Mouse (Mus musculus): ENCODE data around the gene Spata2l. TPM values are rescaled to one million over a fixed set of nuclear protein-coding genes. Genes with fewer than 3 reads are reported as not detected.

The Spata2l gene
- 19.5 and 20.9 TPM in 2 replicates for polyA plus RNA-seq (2012; rRNA removed)

DNA sequence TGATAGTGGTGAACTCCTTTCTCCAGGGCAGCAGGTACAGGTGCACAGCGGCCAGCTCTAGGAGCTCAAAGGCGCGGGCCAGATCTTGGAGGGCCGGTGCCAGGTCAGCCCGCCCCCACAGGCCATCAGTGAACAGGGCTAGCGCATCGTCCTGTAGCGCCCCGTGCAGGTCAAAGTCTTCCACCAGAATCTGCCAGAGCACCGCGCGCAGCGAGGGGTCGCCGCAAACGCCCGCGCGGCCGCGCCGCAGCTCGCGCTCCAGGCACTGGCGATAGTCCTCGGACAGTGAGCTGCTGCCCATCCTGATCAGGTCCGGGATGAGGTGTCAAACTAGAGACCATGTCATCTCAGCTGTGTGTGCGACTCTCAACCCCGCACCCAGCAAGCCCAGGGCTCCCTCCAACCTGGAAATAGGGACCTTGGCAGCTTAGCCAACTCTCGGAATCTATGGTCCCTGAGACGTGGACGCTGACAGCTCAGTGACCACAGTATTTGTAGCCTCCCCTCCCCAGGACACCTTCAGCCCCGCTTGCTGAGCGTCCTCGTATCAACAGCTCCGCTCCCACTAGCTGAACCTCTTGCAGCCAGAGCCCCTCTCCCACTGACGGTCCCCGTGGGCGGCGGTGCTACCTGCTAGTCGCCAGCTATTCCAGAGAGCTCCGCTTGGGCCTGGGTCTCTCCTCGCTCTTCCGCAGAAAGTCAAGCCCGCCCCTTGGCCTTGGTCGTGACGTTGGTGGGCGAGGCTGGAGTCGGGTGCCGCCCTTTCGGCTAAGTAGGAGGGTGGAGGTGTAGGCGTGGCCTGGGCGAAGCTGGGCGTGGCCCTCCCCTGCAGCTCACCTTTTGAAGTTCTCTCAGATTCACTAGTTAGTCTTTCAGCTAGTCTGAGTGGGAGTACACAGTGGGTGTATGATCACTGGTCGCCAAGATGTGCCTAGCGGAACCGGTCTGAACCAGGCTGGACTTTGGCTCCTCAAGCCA, at the start of gene Spata2l:
TSS of gene Spata2l (minus strand) at position 714 of the 978 bp plus-strand sequence.

DNA sequence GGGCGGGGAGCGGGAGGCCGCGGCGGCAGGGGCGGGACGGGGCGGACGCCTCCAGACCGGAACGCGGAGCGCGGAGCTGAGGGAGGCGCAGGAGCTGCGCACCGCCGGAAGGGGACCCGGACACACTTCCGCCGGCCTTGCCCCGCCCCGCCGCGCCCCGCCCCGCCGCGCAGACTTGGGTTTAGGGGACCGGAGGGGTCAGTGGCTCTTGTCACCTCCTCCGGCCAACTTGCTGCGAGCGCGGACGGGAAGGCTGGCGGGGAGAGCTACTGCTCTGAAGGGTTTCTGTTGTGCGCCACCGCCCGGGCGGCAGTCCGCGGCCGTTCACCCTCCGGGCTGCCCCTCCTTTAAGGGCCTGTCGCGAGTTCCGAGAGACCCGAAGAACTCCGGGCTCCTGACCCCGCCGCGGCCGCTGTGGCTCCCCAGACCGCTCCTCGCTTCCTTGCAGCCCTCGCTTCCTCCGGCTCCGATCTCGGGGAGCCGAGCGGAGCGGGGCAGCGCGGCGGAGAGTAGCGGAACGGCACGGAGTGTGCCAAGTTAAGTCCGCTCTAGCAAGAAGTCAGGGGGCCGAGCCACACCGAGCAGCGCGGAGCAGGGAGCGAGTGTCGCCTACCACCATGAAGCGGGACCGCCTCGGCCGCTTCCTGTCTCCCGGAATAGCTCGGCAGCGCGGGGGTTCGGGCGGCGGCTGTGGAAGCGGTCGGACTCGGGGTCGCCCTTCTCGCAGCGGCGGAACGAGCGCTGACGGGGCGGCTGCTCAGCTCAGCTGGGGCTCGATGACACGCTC, 18.3 kb upstream of the Spata2l start, which contains the start of the genes Zfp276 and Vps9d1:
TSS of gene Zfp276 (plus strand) at position 97 of the 787 bp plus-strand sequence.
TSS of gene Vps9d1 (minus strand) at position 250 of the 787 bp plus-strand sequence.

DNA sequence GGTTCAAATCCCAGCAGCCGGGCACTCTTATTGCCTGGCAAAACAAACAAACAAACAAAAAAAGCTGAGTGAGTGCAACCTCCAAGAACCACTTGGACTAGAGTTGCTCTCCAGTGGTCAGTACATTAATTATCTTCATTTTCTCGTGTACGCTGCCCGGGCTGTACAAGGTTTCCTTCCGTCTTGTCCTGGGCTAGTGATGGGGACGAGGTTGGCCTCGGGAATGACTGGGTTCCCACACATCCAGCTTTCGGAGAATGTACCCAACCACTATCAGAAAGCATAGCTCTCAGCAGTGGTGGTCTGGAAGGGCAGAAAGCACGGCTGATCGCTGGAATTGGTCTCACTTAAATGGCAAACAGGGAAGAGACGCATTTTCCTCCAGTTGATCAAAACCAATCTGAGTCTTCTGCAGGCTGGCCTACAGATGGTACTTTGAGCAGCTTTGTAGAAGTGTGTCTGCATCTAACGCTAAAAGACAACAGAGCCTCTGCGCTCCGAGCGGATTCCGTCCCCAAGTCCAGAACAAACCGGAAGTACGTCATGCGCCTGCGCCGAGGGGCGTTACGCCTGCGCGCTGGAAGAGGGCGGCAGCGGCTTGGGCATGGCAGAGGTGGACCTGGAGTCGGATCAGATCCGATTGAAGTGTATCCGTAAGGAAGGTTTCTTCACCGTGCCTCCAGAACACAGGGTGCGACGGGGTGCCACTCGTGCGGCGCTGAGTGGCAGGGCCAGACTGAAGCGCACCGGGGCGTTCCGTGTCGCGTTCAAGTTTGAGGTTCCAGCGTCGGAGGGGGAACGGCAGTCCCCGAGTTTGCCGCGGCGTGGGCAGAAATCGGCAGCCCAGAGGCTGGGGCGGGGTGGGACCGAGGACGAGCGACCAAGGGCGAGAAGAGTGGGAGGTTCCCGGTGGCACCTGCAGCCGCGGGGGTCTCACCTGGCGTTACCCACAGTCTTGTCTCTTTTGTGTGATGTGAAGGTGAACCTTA, 11.5 kb downstream of the Spata2l start, which contains the start of gene Cdk10:
TSS of gene Cdk10 (plus strand) at position 565 of the 989 bp plus-strand sequence.

DNA sequence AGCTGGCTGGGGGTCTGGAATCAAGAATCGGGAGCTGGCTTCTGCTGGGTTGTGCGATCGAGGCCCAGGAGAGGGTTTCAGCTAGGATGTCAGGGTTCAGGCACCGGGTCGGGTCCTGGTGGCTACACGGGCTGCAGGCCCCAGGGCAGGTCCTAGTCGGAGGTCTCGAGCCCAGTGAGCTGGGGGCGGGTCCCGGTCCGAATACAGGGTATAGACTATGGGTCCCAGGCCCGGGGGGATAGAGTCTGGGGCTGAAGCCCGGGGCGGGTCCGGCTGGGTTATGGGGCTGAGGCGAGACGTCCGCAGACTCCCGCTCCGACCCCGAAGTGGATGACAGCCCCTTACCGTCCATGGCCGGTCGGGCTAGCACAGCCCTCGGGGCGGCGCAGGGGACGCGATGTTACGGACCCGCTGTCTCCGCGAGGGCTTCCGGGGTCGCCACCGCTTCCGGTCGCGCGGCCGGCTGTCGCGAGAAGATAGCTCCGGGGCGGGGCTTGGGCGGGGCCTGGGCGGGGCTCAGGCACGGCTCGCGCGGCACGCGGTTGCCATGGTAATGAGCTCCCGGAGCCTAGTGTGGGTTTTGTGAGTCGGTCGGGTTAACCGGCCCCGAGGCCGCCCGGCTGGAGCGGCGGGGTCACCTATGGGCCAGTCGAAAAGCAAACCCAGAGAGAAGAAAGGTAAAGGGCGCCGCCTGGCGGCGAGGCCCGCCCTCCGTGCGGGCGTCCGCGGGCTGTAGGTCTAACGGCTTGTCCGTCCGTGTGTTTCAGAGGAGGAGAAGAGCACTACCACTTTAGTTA, 23.5 kb downstream of the Spata2l start, which contains the start of the genes Chmp1a and Spata33:
TSS of gene Chmp1a (minus strand) at position 443 of the 797 bp plus-strand sequence.
TSS of gene Spata33 (plus strand) at position 512 of the 797 bp plus-strand sequence.

DNA sequence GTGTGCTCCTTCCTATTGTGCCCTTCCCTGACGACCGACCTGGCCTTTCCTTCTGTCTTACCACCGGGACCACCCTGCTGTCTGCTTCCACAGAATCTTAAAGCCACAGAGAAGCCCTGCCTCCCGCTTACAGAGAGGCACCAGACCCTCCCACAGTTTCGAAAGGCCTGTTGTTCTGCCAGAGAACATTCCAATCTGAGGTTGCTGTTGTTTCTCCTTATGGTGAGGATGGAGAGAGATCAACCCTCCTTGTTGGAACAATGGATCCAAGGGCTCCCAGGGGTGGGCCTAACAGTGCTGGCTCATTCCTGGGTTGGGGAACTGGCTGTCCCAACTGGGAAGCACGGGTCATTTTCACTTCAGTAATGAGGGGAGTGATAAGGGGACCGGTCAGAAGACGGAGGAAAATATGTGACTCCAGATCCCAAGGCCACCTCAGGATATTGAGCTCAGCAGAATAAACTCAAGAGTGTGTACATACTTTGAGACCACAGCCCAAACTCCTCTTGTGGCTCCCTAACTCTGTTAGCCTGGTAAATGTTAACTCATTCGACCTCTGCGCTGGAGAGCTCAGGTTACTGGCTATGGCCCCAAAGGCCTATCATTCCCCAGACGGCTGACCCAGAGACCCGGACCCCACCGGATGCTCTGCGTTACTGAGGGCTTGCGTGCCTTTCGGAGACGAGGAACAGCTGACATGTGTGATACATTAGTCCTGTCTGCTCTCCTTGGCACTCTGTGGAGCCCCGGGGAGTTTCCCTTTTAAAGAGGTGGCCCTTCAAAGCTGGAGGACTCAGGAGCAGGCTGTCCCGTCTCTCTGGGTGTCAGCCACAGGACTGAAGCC, 50.2 kb downstream of the Spata2l start, which contains the start of gene Dpep1:
TSS of gene Dpep1 (plus strand) at position 677 of the 844 bp plus-strand sequence.

Other genes with a start within 250 kb of the Spata2l start
- 88.0 and 120 TPM in 2 replicates for gene Ankrd11, start 194.0 kb downstream of the Spata2l start, polyA plus RNA-seq (2012; rRNA removed)
- 184 and 201 TPM in 2 replicates for gene Spg7, start 173.3 kb downstream of the Spata2l start, polyA plus RNA-seq (2012; rRNA removed)
- 3,653 and 3,715 TPM in 2 replicates for gene Rpl13, start 133.9 kb downstream of the Spata2l start, polyA plus RNA-seq (2012; rRNA removed)
- 0.56 and 0.69 TPM in 2 replicates for gene Cpne7, start 118.9 kb downstream of the Spata2l start, polyA plus RNA-seq (2012; rRNA removed)
- gene Sult5a1, start 77.9 kb downstream of the Spata2l start, polyA plus RNA-seq (2012; rRNA removed), result 0.56 and 1.5 TPM in 2 replicates
- gene Dpep1, start 50.0 kb downstream of the Spata2l start, polyA plus RNA-seq (2012; rRNA removed), result 437 and 476 TPM in 2 replicates
- 195 and 216 TPM in 2 replicates for gene Chmp1a, start 23.5 kb downstream of the Spata2l start, polyA plus RNA-seq (2012; rRNA removed)
- gene Spata33, start 23.4 kb downstream of the Spata2l start, polyA plus RNA-seq (2012; rRNA removed), result 0.26 and 0.49 TPM in 2 replicates
- gene Cdk10, start 11.4 kb downstream of the Spata2l start, polyA plus RNA-seq (2012; rRNA removed), result 48.9 and 49.5 TPM in 2 replicates
- gene Zfp276, start 18.0 kb upstream of the Spata2l start, polyA plus RNA-seq (2012; rRNA removed), result 39.4 and 42.7 TPM in 2 replicates
- gene Vps9d1, start 18.1 kb upstream of the Spata2l start, polyA plus RNA-seq (2012; rRNA removed), result 91.9 and 134 TPM in 2 replicates
- 17.9 and 19.3 TPM in 2 replicates for gene Fanca, start 82.3 kb upstream of the Spata2l start, polyA plus RNA-seq (2012; rRNA removed)
- gene Spire2, start 96.5 kb upstream of the Spata2l start, polyA plus RNA-seq (2012; rRNA removed), result 63.4 and 66.8 TPM in 2 replicates
- 141 and 159 TPM in 2 replicates for gene Tcf25, start 137.5 kb upstream of the Spata2l start, polyA plus RNA-seq (2012; rRNA removed)
- 0.02 and 0.03 TPM in 2 replicates for gene Mc1r, start 170.9 kb upstream of the Spata2l start, polyA plus RNA-seq (2012; rRNA removed)
- gene Tubb3, start 175.2 kb upstream of the Spata2l start, polyA plus RNA-seq (2012; rRNA removed), result 24.2 and 25.0 TPM in 2 replicates
- gene Def8, start 187.3 kb upstream of the Spata2l start, polyA plus RNA-seq (2012; rRNA removed), result 19.7 and 20.4 TPM in 2 replicates
- 16.1 and 19.0 TPM in 2 replicates for gene Afg3l1, start 241.7 kb upstream of the Spata2l start, polyA plus RNA-seq (2012; rRNA removed)

Data from colon, adult 2 months (tissue).